ENCODE assay signal across 22 mouse cellular contexts in the genomic region with DNA sequence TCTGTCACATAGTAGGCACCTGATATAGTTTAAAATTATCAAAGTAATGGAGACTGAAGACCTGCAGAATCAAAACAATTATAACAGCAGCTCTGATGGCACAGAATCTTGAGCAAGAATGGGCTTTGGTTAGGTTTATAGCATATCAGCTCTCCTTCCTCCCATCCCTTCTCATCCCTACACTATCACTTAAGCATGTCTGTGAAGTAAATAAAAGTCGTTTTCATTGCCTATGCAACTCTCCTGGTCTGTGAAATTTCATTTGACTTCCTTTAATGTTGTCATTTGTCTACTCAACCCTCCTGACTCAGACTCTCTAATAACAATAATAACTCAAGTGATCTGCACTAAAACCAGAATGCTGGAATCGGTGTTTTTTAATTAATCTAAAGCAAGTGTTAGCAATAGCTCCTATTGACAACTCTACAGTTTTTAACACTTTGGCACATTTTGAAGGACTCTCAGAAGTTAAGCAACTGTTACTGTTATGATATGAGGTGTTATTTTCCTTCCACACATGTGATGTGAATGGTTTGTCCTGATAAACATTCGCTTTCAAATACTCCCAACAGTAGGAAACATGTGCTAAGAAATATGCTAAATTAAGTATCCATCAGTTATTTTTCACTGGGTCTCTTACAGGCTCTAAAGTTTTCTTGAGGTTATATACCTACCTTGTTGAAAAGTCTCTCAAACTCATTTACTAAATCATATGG.
"Had no signal": no experiment of that assay in that cellular context is flagged by ENCODE, and none has a peak within 500 bp of the region (broad histone marks: within the 10 kb centered on the region; RNA-seq: fewer than 3 reads in every experiment).

No protein-coding gene starts in this region.

- H3K27ac ChIP-seq: intestine, embryonic 15.5 days; kidney, embryonic 15.5 days; left cerebral cortex, adult 2 months; limb, embryonic 12.5 days; limb, embryonic 15.5 days; macrophage; midbrain, embryonic 12.5 days; neural tube, embryonic 13.5 days; stomach, postnatal 0 days had no signal

- ATAC-seq: intestine, embryonic 15.5 days; midbrain, embryonic 16.5 days had no signal

- DNase-seq: kidney, adult 11 months; kidney, adult 8-10 months; kidney, postnatal 10 days; kidney, postnatal 36 days; layer of hippocampus, postnatal 36 days; left cerebral cortex, postnatal 4 days; lung, adult 2 months; thymus, adult 2 months; thymus, postnatal 14 days; thymus, postnatal 4 days had no signal

- H3K4me1 ChIP-seq: intestine, embryonic 15.5 days; kidney, embryonic 15.5 days; limb, embryonic 12.5 days; limb, embryonic 15.5 days; megakaryocyte, embryonic 14.5 days; midbrain, embryonic 12.5 days; neural tube, embryonic 13.5 days had no signal

- H3K4me2 ChIP-seq: intestine, embryonic 15.5 days; kidney, embryonic 15.5 days; limb, embryonic 12.5 days; limb, embryonic 15.5 days; midbrain, embryonic 12.5 days; neural tube, embryonic 13.5 days had no signal

- H3K9ac ChIP-seq: intestine, embryonic 15.5 days; kidney, embryonic 15.5 days; limb, embryonic 12.5 days; limb, embryonic 15.5 days; midbrain, embryonic 12.5 days; neural tube, embryonic 13.5 days had no signal

- H3K27me3 ChIP-seq: intestine, embryonic 15.5 days had no signal

- H3K36me3 ChIP-seq: intestine, embryonic 15.5 days; kidney, embryonic 15.5 days; limb, embryonic 12.5 days; limb, embryonic 15.5 days; midbrain, embryonic 12.5 days; neural tube, embryonic 13.5 days had no signal

- H3K9me3 ChIP-seq: intestine, embryonic 15.5 days; kidney, embryonic 15.5 days; limb, embryonic 12.5 days; limb, embryonic 15.5 days; megakaryocyte, embryonic 14.5 days; midbrain, embryonic 12.5 days; neural tube, embryonic 13.5 days had no signal

- H3K4me3 ChIP-seq: intestine, embryonic 15.5 days; kidney, embryonic 15.5 days; left cerebral cortex, adult 2 months; limb, embryonic 12.5 days; limb, embryonic 15.5 days; megakaryocyte, embryonic 14.5 days; midbrain, embryonic 12.5 days; myocyte; neural tube, embryonic 13.5 days had no signal
